Mouse (Mus musculus) limb, embryonic 14.5 days (tissue): ENCODE results near the gene Gria4. TPM values are rescaled to one million over a fixed set of nuclear protein-coding genes. Genes with fewer than 3 reads are reported as not detected.

Experiments
- ATAC-seq: fragments of 200-750 bp; cut with Nextera tagmentation; 2 replicates; pipeline ENCODE4 v1.8.0; 2017; ENCODE audit warnings: low read depth, moderate number of reproducible peaks, moderate TSS enrichment; ENCODE audit not compliant: low FRiP score
- DNase-seq: peaks from one replicate; pipeline ENCODE4 v3.0.0-alpha.2; 2015; ENCODE audit warnings: low spot score
- H3K27ac ChIP-seq: fragments of 300-500 bp; sonication (generic); replicated peaks from 2 replicates; pipeline ENCODE4 v1.5.1; 2014; ENCODE audit warnings: low read depth, mild to moderate bottlenecking, low read length, moderate library complexity, mixed read lengths
- H3K27me3 ChIP-seq: fragments of 300-500 bp; sonication (generic); 2 replicates; pipeline ENCODE4 v1.6.1; 2014; ENCODE audit warnings: low read length, mixed read lengths; ENCODE audit not compliant: control insufficient read depth, insufficient read depth
- H3K36me3 ChIP-seq: fragments of 300-500 bp; sonication (generic); 2 replicates; pipeline ENCODE4 v1.6.1; 2014; ENCODE audit warnings: mild to moderate bottlenecking, low read length, moderate library complexity, mixed read lengths; ENCODE audit not compliant: control insufficient read depth, insufficient read depth
- H3K4me1 ChIP-seq: fragments of 300-500 bp; sonication (generic); 2 replicates; pipeline ENCODE4 v1.6.1; 2014; ENCODE audit warnings: antibody characterized with exemption, low read length, mixed read lengths; ENCODE audit not compliant: control insufficient read depth, insufficient read depth
- H3K4me2 ChIP-seq: fragments of 300-500 bp; sonication (generic); replicated peaks from 2 replicates; pipeline ENCODE4 v1.6.1; 2014; ENCODE audit warnings: low read depth, mild to moderate bottlenecking, low read length, moderate library complexity; ENCODE audit not compliant: severe bottlenecking
- H3K4me3 ChIP-seq: fragments of 300-500 bp; sonication (generic); replicated peaks from 2 replicates; pipeline ENCODE4 v1.5.1; 2014; ENCODE audit warnings: low read length
- H3K9ac ChIP-seq: fragments of 300-500 bp; sonication (generic); 2 replicates; pipeline ENCODE4 v1.6.1; 2014; ENCODE audit warnings: mild to moderate bottlenecking, low read depth, low read length, moderate library complexity; ENCODE audit not compliant: severe bottlenecking
- H3K9me3 ChIP-seq: fragments of 300-500 bp; sonication (generic); 2 replicates; pipeline ENCODE4 v1.6.1; 2016; ENCODE audit warnings: low read length; ENCODE audit not compliant: control insufficient read depth
- POLR2A ChIP-seq: fragments of 200-500 bp; IDR thresholded peaks from 2 replicates; pipeline ENCODE4 v1.8.0; 2012; ENCODE audit warnings: inconsistent platforms, mild to moderate bottlenecking, moderate library complexity, borderline replicate concordance; ENCODE audit not compliant: insufficient read depth, insufficient read length; ENCODE audit errors: extremely low read depth
- WGBS: fragments of 180-500 bp; shearing (Covaris S2); extraction: QIAGEN DNeasy Blood & Tissue Kit; methylation state at CpG from one replicate; pipeline ENCODE4 v1.1.7; 2014; 5-methylcytosine and 5-hydroxymethylcytosine counted together
- polyA plus RNA-seq, 2 experiments: library from polyadenylated mRNA; depleted of rRNA in 1 of 2; stranded (reverse) in 1 of 2; unstranded in 1 of 2; fragments of >200 nt; fragmentation: Nextera tagmentation in 1 of 2; extraction: Ambion mirVana in 1 of 2; gene quantifications; 2 replicates each; pipeline versions ENCODE4 v1.2.1 to v1.2.3; 2012 to 2014

Gria4 gene
- polyA plus RNA-seq, 2 experiments: 1.3 to 1.6 TPM

GRCm38 (mm10) chr9:4573596-4573995 is 222.4 kb downstream of the Gria4 start:
- DNase-seq: no peak
- Histone ChIP-seq H3K4me1 (no peaks in the 10 kb centered on the region), H3K27me3 (no peaks in the 10 kb centered on the region), H3K36me3 (no peaks in the 10 kb centered on the region), H3K4me3 (no peak overlapping the region), H3K27ac (no peak overlapping the region), H3K9ac (no peak overlapping the region), H3K9me3 (no peaks in the 10 kb centered on the region), H3K4me2 (no peak overlapping the region)
- WGBS: 77% methylated on average over 5 of the region's 5 CpGs
- no peak for ATAC-seq
- TF ChIP-seq POLR2A: no peak

- no peaks in the 10 kb centered on the region for H3K9me3 ChIP-seq
- H3K4me2 ChIP-seq: no peak overlapping the region
- DNase-seq (no peak), ATAC-seq (no peak)
- H3K4me3 ChIP-seq: no peak overlapping the region
- H3K27ac ChIP-seq: no peak overlapping the region
- H3K27me3 ChIP-seq: no peaks in the 10 kb centered on the region
- no peaks in the 10 kb centered on the region for H3K36me3 ChIP-seq
- H3K4me1 ChIP-seq: no peaks in the 10 kb centered on the region
- no peak for TF ChIP-seq POLR2A
- no peak overlapping the region for H3K9ac ChIP-seq
- WGBS: 55% methylated on average over 4 of the region's 4 CpGs
These were observed 240.5 kb downstream of the Gria4 start for GRCm38 (mm10) chr9:4555415-4555959.

GRCm38 (mm10) chr9:4539218-4539617 is 256.8 kb downstream of the Gria4 start:
- Histone ChIP-seq H3K4me3 (no peak overlapping the region), H3K4me2 (no peak overlapping the region), H3K27me3 (no peaks in the 10 kb centered on the region), H3K9me3 (no peaks in the 10 kb centered on the region), H3K9ac (no peak overlapping the region), H3K36me3 (no peaks in the 10 kb centered on the region), H3K4me1 (no peaks in the 10 kb centered on the region), H3K27ac (no peak overlapping the region)
- TF ChIP-seq POLR2A: no peak
- no peak for DNase-seq
- 81% methylated on average over 1 of the region's 1 CpGs for WGBS
- no peak for ATAC-seq

GRCm38 (mm10) chr9:4536514-4537150 is 259.4 kb downstream of the Gria4 start:
- no peak for TF ChIP-seq POLR2A
- peak; percentile 52 for DNase-seq
- H3K36me3 ChIP-seq: no peaks in the 10 kb centered on the region

GRCm38 (mm10) chr9:4514563-4514885 is 281.5 kb downstream of the Gria4 start:
- H3K4me3 ChIP-seq: no peak overlapping the region
- WGBS: 100% methylated on average over 1 of the region's 1 CpGs
- no peak overlapping the region for H3K9ac ChIP-seq
- H3K4me2 ChIP-seq: no peak overlapping the region
- H3K9me3 ChIP-seq: no peaks in the 10 kb centered on the region
- H3K27ac ChIP-seq: no peak overlapping the region
- no peak for TF ChIP-seq POLR2A
- H3K27me3 ChIP-seq: no peaks in the 10 kb centered on the region
- H3K4me1 ChIP-seq: no peaks in the 10 kb centered on the region
- DNase-seq (no peak), ATAC-seq (no peak)
- no peaks in the 10 kb centered on the region for H3K36me3 ChIP-seq

More at GRCm38 (mm10) chr9:4536514-4537150, 259.4 kb downstream of the Gria4 start:
- H3K4me3 ChIP-seq: no peak overlapping the region
- whole genome bisulfite sequencing: 86% methylated on average over 6 of the region's 6 CpGs
- H3K27me3 ChIP-seq: no peaks in the 10 kb centered on the region
- ATAC-seq: no peak
- no peak overlapping the region for H3K4me2 ChIP-seq
- no peak overlapping the region for H3K27ac ChIP-seq
- no peaks in the 10 kb centered on the region for H3K4me1 ChIP-seq
- no peaks in the 10 kb centered on the region for H3K9me3 ChIP-seq
- no peak overlapping the region for H3K9ac ChIP-seq
